Mouse (Mus musculus): ENCODE data around the gene Prrg2. TPM values are rescaled to one million over a fixed set of nuclear protein-coding genes. Genes with fewer than 3 reads are reported as not detected.
"Not testable (repeated sequence)": the region's sequence is repeated elsewhere in the genome, so short reads cannot be mapped to it uniquely, and the experiment has no call there.

Gene Prrg2
- polyA plus RNA-seq, 1 experiment from 2014 or later, result 17.1 TPM

GRCm38 (mm10) chr7:45026256-45026655 is 36.2 kb downstream of the Prrg2 start:
- H3K27ac ChIP-seq (ENCODE audit: low read depth, low read length), result no peak overlapping the region
- no peak overlapping the region for H3K4me3 ChIP-seq (ENCODE audit: low read depth, low read length)
- DNase-seq (ENCODE audit: low spot score), result no peak
- H3K9ac ChIP-seq (ENCODE audit: low read depth, low read length), result no peak overlapping the region
- no peak for ATAC-seq (ENCODE audit: low FRiP score)
- no peaks in the 10 kb centered on the region for H3K4me1 ChIP-seq (replicated peaks; ENCODE audit: control insufficient read depth, insufficient read depth, low read length)
- peaks cover 16% of the 10 kb centered on the region for H3K36me3 ChIP-seq (ENCODE audit: control insufficient read depth, insufficient read depth, low read length)
- H3K27me3 ChIP-seq (ENCODE audit: control insufficient read depth, insufficient read depth, low read length), result no peaks in the 10 kb centered on the region
- no peak overlapping the region for H3K4me2 ChIP-seq (replicated peaks; ENCODE audit: low read depth, low read length)
- WGBS, result 57% methylated on average over 2 of the region's 2 CpGs
- no peaks in the 10 kb centered on the region for H3K9me3 ChIP-seq (ENCODE audit: control insufficient read depth, low read length)

GRCm38 (mm10) chr7:45025601-45026220 is 36.8 kb downstream of the Prrg2 start:
- no peak for DNase-seq (ENCODE audit: low spot score)
- Histone ChIP-seq H3K36me3 (ENCODE audit: control insufficient read depth, insufficient read depth, low read length) (peaks cover 13% of the 10 kb centered on the region; the same call in 1 of the 2 replicates), H3K4me2 (replicated peaks; ENCODE audit: low read depth, low read length) (no peak overlapping the region), H3K4me3 (ENCODE audit: low read depth, low read length) (no peak overlapping the region), H3K27ac (ENCODE audit: low read depth, low read length) (no peak overlapping the region), H3K9me3 (ENCODE audit: control insufficient read depth, low read length) (no peaks in the 10 kb centered on the region), H3K27me3 (ENCODE audit: control insufficient read depth, insufficient read depth, low read length) (no peaks in the 10 kb centered on the region), H3K9ac (ENCODE audit: low read depth, low read length) (no peak overlapping the region), H3K4me1 (replicated peaks; ENCODE audit: control insufficient read depth, insufficient read depth, low read length) (no peaks in the 10 kb centered on the region)
- no peak for ATAC-seq (ENCODE audit: low FRiP score)
- WGBS, result 85% methylated on average over 8 of the region's 8 CpGs

GRCm38 (mm10) chr7:45024281-45025248 is 37.9 kb downstream of the Prrg2 start:
- Histone ChIP-seq H3K27me3 (ENCODE audit: control insufficient read depth, insufficient read depth, low read length) (no peaks in the 10 kb centered on the region), H3K9ac (ENCODE audit: low read depth, low read length) (no peak overlapping the region), H3K4me2 (replicated peaks; ENCODE audit: low read depth, low read length) (no peak overlapping the region), H3K9me3 (ENCODE audit: control insufficient read depth, low read length) (no peaks in the 10 kb centered on the region), H3K4me1 (replicated peaks; ENCODE audit: control insufficient read depth, insufficient read depth, low read length) (no peaks in the 10 kb centered on the region), H3K4me3 (ENCODE audit: low read depth, low read length) (no peak overlapping the region; the same call in 1 of the 2 replicates), H3K27ac (ENCODE audit: low read depth, low read length) (no peak overlapping the region), H3K36me3 (ENCODE audit: control insufficient read depth, insufficient read depth, low read length) (peaks cover 9% of the 10 kb centered on the region; the same call in 1 of the 2 replicates)
- 91% methylated on average over 15 of the region's 15 CpGs for WGBS
- ATAC-seq (ENCODE audit: low FRiP score), result no peak
- DNase-seq (ENCODE audit: low spot score), result no peak

- not testable (repeated sequence) for H3K4me3 ChIP-seq (ENCODE audit: low read depth, low read length); H3K9me3 ChIP-seq (ENCODE audit: control insufficient read depth, low read length); DNase-seq (ENCODE audit: low spot score); H3K27ac ChIP-seq (ENCODE audit: low read depth, low read length); H3K27me3 ChIP-seq (ENCODE audit: control insufficient read depth, insufficient read depth, low read length); ATAC-seq (ENCODE audit: low FRiP score); H3K4me2 ChIP-seq (replicated peaks; ENCODE audit: low read depth, low read length); H3K36me3 ChIP-seq (ENCODE audit: control insufficient read depth, insufficient read depth, low read length); H3K4me1 ChIP-seq (replicated peaks; ENCODE audit: control insufficient read depth, insufficient read depth, low read length); H3K9ac ChIP-seq (ENCODE audit: low read depth, low read length)
- WGBS, result 73% methylated on average over 5 of the region's 5 CpGs
Measured at GRCm38 (mm10) chr7:45023711-45024110, 38.8 kb downstream of the Prrg2 start.

- no peaks in the 10 kb centered on the region; the same call in 1 of the 2 replicates for H3K4me1 ChIP-seq (replicated peaks; ENCODE audit: control insufficient read depth, insufficient read depth, low read length)
- no peak overlapping the region for H3K4me2 ChIP-seq (replicated peaks; ENCODE audit: low read depth, low read length)
- no peaks in the 10 kb centered on the region for H3K36me3 ChIP-seq (ENCODE audit: control insufficient read depth, insufficient read depth, low read length)
- H3K27ac ChIP-seq (ENCODE audit: low read depth, low read length), result no peak overlapping the region
- H3K4me3 ChIP-seq (ENCODE audit: low read depth, low read length), result no peak overlapping the region
- ATAC-seq (ENCODE audit: low FRiP score) (no peak), DNase-seq (ENCODE audit: low spot score) (no peak)
- no peak overlapping the region for H3K9ac ChIP-seq (ENCODE audit: low read depth, low read length)
- H3K27me3 ChIP-seq (ENCODE audit: control insufficient read depth, insufficient read depth, low read length), result no peaks in the 10 kb centered on the region; the same call in 1 of the 2 replicates
- 74% methylated on average over 9 of the region's 9 CpGs for WGBS
- H3K9me3 ChIP-seq (ENCODE audit: control insufficient read depth, low read length), result no peaks in the 10 kb centered on the region
Measured at GRCm38 (mm10) chr7:45020225-45020624, 42.3 kb downstream of the Prrg2 start.

- Histone ChIP-seq H3K36me3 (ENCODE audit: control insufficient read depth, insufficient read depth, low read length) (no peaks in the 10 kb centered on the region), H3K9ac (ENCODE audit: low read depth, low read length) (no peak overlapping the region), H3K27me3 (ENCODE audit: control insufficient read depth, insufficient read depth, low read length) (no peaks in the 10 kb centered on the region; the same call in 1 of the 2 replicates), H3K4me1 (replicated peaks; ENCODE audit: control insufficient read depth, insufficient read depth, low read length) (no peaks in the 10 kb centered on the region; the same call in 1 of the 2 replicates), H3K9me3 (ENCODE audit: control insufficient read depth, low read length) (no peaks in the 10 kb centered on the region), H3K4me2 (replicated peaks; ENCODE audit: low read depth, low read length) (0 out of 2 replicates have a peak overlapping the region, but pooled peaks have one; percentile 3), H3K4me3 (ENCODE audit: low read depth, low read length) (no peak overlapping the region), H3K27ac (ENCODE audit: low read depth, low read length) (no peak overlapping the region)
- 33% methylated on average over 8 of the region's 8 CpGs for WGBS
- ATAC-seq (ENCODE audit: low FRiP score) (no peak), DNase-seq (ENCODE audit: low spot score) (no peak)
Measured at GRCm38 (mm10) chr7:45019031-45019571, 43.4 kb downstream of the Prrg2 start.

GRCm38 (mm10) chr7:45017242-45018061 is 45.0 kb downstream of the Prrg2 start, which contains the start of gene Rras:
Gene Rras, plus strand, starts transcription at chr7:45017961.
- WGBS, result 0% methylated on average over 36 of the region's 36 CpGs
- Histone ChIP-seq H3K9me3 (ENCODE audit: control insufficient read depth, low read length) (no peaks in the 10 kb centered on the region), H3K4me3 (ENCODE audit: low read depth, low read length) (peak within 1 kb of the TSS; percentile 94), H3K27ac (ENCODE audit: low read depth, low read length) (peak within 1 kb of the TSS; percentile 61), H3K4me1 (replicated peaks; ENCODE audit: control insufficient read depth, insufficient read depth, low read length) (no peaks in the 10 kb centered on the region; the same call in 1 of the 2 replicates), H3K9ac (ENCODE audit: low read depth, low read length) (peak within 1 kb of the TSS; percentile 53), H3K4me2 (replicated peaks; ENCODE audit: low read depth, low read length) (peak within 1 kb of the TSS; percentile 80), H3K36me3 (ENCODE audit: control insufficient read depth, insufficient read depth, low read length) (peaks cover 2% of the 10 kb centered on the region; the same call in 1 of the 2 replicates), H3K27me3 (ENCODE audit: control insufficient read depth, insufficient read depth, low read length) (no peaks in the 10 kb centered on the region; the same call in 1 of the 2 replicates)
- peak; percentile 89 for ATAC-seq (ENCODE audit: low FRiP score)
- peak; percentile 86 for DNase-seq (ENCODE audit: low spot score)

- no peaks in the 10 kb centered on the region for H3K9me3 ChIP-seq (ENCODE audit: control insufficient read depth, low read length)
- 2% methylated on average over 4 of the region's 4 CpGs for WGBS
- 0 out of 2 replicates have a peak, but pooled peaks have one; percentile 0 for ATAC-seq (ENCODE audit: low FRiP score)
Measured at GRCm38 (mm10) chr7:45016761-45017160, 45.7 kb downstream of the Prrg2 start.

More at GRCm38 (mm10) chr7:45016761-45017160, 45.7 kb downstream of the Prrg2 start:
- peaks cover 5% of the 10 kb centered on the region; the same call in 1 of the 2 replicates for H3K36me3 ChIP-seq (ENCODE audit: control insufficient read depth, insufficient read depth, low read length)
- peak overlapping the region; percentile 94 for H3K4me3 ChIP-seq (ENCODE audit: low read depth, low read length)
- H3K9ac ChIP-seq (ENCODE audit: low read depth, low read length), result peak overlapping the region; percentile 32; the same call in 1 of the 2 replicates
- H3K4me1 ChIP-seq (replicated peaks; ENCODE audit: control insufficient read depth, insufficient read depth, low read length), result no peaks in the 10 kb centered on the region; the same call in 1 of the 2 replicates
- H3K27me3 ChIP-seq (ENCODE audit: control insufficient read depth, insufficient read depth, low read length), result no peaks in the 10 kb centered on the region; the same call in 1 of the 2 replicates
- no peak for DNase-seq (ENCODE audit: low spot score)
- H3K27ac ChIP-seq (ENCODE audit: low read depth, low read length), result peak overlapping the region; percentile 61
- peak overlapping the region; percentile 80 for H3K4me2 ChIP-seq (replicated peaks; ENCODE audit: low read depth, low read length)
